Mouse (Mus musculus) liver, embryonic 16.5 days (tissue): ENCODE results near the gene Prtg. TPM values are rescaled to one million over a fixed set of nuclear protein-coding genes. Genes with fewer than 3 reads are reported as not detected.

Source experiments
- ATAC-seq: fragments of 200-750 bp; cut with Nextera tagmentation; 2 replicates; pipeline ENCODE4 v1.8.0; 2017; ENCODE audit warnings: low read depth, mild to moderate bottlenecking, moderate number of reproducible peaks, moderate library complexity
- H3K27ac ChIP-seq: fragments of 300-500 bp; sonication (generic); 2 replicates; pipeline ENCODE4 v1.5.1; 2014; ENCODE audit warnings: mild to moderate bottlenecking, low read length
- H3K27me3 ChIP-seq: fragments of 300-500 bp; sonication (generic); 2 replicates; pipeline ENCODE4 v1.6.1; 2014; ENCODE audit warnings: low read depth, low read length, mixed read lengths; ENCODE audit not compliant: control insufficient read depth, insufficient read depth
- H3K36me3 ChIP-seq: fragments of 300-500 bp; sonication (generic); 2 replicates; pipeline ENCODE4 v1.6.1; 2014; ENCODE audit warnings: mild to moderate bottlenecking; ENCODE audit not compliant: control insufficient read depth, insufficient read depth
- H3K4me1 ChIP-seq: fragments of 300-500 bp; sonication (generic); 2 replicates; pipeline ENCODE4 v1.6.1; 2014; ENCODE audit warnings: low read depth, low read length, mixed read lengths; ENCODE audit not compliant: control insufficient read depth
- H3K4me2 ChIP-seq: fragments of 300-500 bp; sonication (generic); 2 replicates; pipeline ENCODE4 v1.6.1; 2014; ENCODE audit warnings: low read depth, low read length, mixed read lengths
- H3K4me3 ChIP-seq: fragments of 300-500 bp; sonication (generic); 2 replicates; pipeline ENCODE4 v1.5.1; 2014; ENCODE audit warnings: low read depth, mild to moderate bottlenecking, low read length
- H3K9ac ChIP-seq: fragments of 300-500 bp; sonication (generic); 2 replicates; pipeline ENCODE4 v1.6.1; 2014; ENCODE audit warnings: low read depth, low read length
- H3K9me3 ChIP-seq: fragments of 300-500 bp; sonication (generic); replicated peaks from 2 replicates; pipeline ENCODE4 v1.6.1; 2016; ENCODE audit warnings: low read length; ENCODE audit not compliant: control insufficient read depth
- WGBS: fragments of 180-500 bp; shearing (Covaris S2); extraction: QIAGEN DNeasy Blood & Tissue Kit; methylation state at CpG from one replicate; pipeline ENCODE4 v1.1.7; 2014; ENCODE audit not compliant: insufficient replicate concordance; 5-methylcytosine and 5-hydroxymethylcytosine counted together
- polyA plus RNA-seq: library from polyadenylated mRNA; unstranded; fragments of >200 nt; fragmentation: Nextera tagmentation; extraction: Ambion mirVana; gene quantifications from 2 replicates; pipeline ENCODE4 v1.2.1, GENCODE M21; 2015

Prtg gene
- polyA plus RNA-seq, 1 experiment from 2014 or later = 0.26 TPM

DNA sequence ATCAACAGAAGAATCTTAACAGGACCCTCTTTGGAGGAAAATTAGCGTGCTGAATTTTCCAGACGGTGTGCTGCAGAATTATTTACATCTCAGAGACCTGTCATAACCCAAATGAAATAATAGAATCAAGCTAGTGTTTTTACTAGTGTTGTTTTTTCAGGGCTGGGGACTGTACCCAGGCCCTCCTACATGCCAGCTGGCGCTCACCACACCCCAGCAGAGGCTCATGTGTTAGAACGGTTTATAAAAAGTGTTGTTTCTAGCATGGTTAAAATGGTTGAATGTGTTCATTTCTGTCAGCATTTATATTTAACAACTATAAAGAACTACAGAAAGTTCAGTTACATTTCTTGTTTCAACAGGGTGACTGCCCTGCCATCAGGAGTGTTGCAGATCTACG is 37.8 kb downstream of the Prtg start:
- no peak overlapping the region for H3K4me2 ChIP-seq
- H3K4me1 ChIP-seq = no peaks in the 10 kb centered on the region
- no peak overlapping the region for H3K9ac ChIP-seq
- H3K27me3 ChIP-seq = no peaks in the 10 kb centered on the region
- H3K4me3 ChIP-seq = no peak overlapping the region
- no peaks in the 10 kb centered on the region for H3K9me3 ChIP-seq
- ATAC-seq = no peak
- no peak overlapping the region for H3K27ac ChIP-seq
- H3K36me3 ChIP-seq = no peaks in the 10 kb centered on the region
- WGBS = 78% methylated on average over 5 of the region's 5 CpGs

DNA sequence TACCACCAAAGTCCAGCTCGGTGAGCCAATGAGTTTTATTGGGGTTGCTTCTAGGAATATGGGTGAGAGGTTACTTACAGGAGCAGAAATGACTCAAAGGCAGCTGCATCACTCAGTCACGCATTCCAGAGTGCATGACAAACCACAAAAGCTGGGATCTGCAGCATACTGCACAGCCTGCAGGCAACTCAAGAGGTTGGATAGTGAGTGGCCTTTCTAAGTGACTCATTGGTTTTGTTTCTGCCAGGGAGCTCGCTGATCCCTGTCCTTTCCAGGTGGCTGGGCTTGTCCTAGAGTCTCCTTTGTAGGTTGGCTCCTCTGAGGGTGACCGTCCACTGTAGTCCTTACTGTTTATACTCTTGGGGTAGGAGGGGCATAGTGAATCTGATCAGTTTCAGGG is 39.5 kb downstream of the Prtg start:
- Histone ChIP-seq H3K36me3 (no peaks in the 10 kb centered on the region), H3K27ac (no peak overlapping the region), H3K9ac (no peak overlapping the region), H3K4me3 (no peak overlapping the region), H3K4me1 (no peaks in the 10 kb centered on the region), H3K4me2 (no peak overlapping the region), H3K9me3 (no peaks in the 10 kb centered on the region), H3K27me3 (no peaks in the 10 kb centered on the region)
- WGBS = 58% methylated on average over 4 of the region's 4 CpGs
- no peak for ATAC-seq

DNA sequence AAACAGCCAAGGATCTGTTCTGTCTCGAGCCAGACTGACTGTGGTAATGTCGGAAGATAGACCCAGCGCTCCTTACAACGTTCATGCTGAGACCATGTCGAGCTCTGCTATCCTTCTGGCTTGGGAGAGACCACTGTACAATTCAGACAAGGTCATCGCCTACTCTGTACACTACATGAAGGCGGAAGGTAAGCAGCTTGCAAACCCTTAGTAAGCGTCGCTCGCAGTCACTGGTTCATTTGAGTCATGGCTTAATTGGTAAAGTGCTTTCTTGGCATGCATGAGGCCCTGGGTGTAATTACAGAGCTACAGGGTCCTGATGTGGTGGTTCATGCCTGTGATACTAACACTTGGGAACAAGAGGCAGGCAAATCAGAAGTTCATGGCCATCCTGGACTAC is 44.9 kb downstream of the Prtg start:
- no peaks in the 10 kb centered on the region for H3K27me3 ChIP-seq
- H3K36me3 ChIP-seq = no peaks in the 10 kb centered on the region
- ATAC-seq = no peak
- H3K4me2 ChIP-seq = no peak overlapping the region
- H3K4me3 ChIP-seq = no peak overlapping the region
- H3K9ac ChIP-seq = no peak overlapping the region
- H3K27ac ChIP-seq = no peak overlapping the region
- H3K4me1 ChIP-seq = no peaks in the 10 kb centered on the region
- WGBS = 80% methylated on average over 10 of the region's 10 CpGs
- H3K9me3 ChIP-seq = no peaks in the 10 kb centered on the region

GRCm38 (mm10) chr9:72851979-72852378 is 45.3 kb downstream of the Prtg start:
- Histone ChIP-seq H3K27me3 (no peaks in the 10 kb centered on the region), H3K4me2 (no peak overlapping the region), H3K9me3 (no peaks in the 10 kb centered on the region), H3K4me1 (no peaks in the 10 kb centered on the region), H3K36me3 (no peaks in the 10 kb centered on the region), H3K27ac (no peak overlapping the region), H3K9ac (no peak overlapping the region), H3K4me3 (no peak overlapping the region)
- WGBS = 56% methylated on average over 5 of the region's 5 CpGs
- no peak for ATAC-seq

- Histone ChIP-seq H3K27ac (no peak overlapping the region), H3K36me3 (no peaks in the 10 kb centered on the region), H3K4me2 (no peak overlapping the region), H3K4me1 (no peaks in the 10 kb centered on the region), H3K9me3 (no peaks in the 10 kb centered on the region), H3K27me3 (no peaks in the 10 kb centered on the region), H3K9ac (no peak overlapping the region), H3K4me3 (no peak overlapping the region)
- WGBS = 71% methylated on average over 13 of the region's 13 CpGs
- ATAC-seq = no peak
Measured at GRCm38 (mm10) chr9:72853681-72854190, 47.1 kb downstream of the Prtg start.

DNA sequence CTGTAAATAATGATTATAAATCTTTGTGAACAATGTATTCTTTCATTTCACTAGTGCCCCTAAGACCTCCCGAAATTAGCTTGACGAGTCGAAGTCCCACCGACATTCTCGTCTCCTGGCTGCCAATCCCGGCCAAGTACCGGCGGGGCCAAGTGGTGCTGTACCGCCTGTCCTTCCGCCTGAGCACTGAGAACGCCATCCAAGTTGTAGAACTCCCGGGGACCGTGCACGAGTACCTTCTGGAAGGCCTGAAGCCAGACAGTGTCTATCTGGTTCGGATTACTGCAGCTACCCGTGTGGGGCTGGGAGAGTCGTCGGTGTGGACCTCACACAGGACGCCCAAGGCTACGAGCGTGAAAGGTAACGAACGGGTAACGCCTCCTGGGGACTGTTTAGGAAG is 50.0 kb downstream of the Prtg start:
- H3K4me1 ChIP-seq = no peaks in the 10 kb centered on the region
- WGBS = 81% methylated on average over 24 of the region's 24 CpGs
- no peaks in the 10 kb centered on the region for H3K9me3 ChIP-seq
- H3K4me3 ChIP-seq = no peak overlapping the region
- H3K27me3 ChIP-seq = no peaks in the 10 kb centered on the region
- H3K9ac ChIP-seq = no peak overlapping the region
- no peak overlapping the region for H3K27ac ChIP-seq
- no peaks in the 10 kb centered on the region for H3K36me3 ChIP-seq
- no peak overlapping the region for H3K4me2 ChIP-seq
- no peak for ATAC-seq

DNA sequence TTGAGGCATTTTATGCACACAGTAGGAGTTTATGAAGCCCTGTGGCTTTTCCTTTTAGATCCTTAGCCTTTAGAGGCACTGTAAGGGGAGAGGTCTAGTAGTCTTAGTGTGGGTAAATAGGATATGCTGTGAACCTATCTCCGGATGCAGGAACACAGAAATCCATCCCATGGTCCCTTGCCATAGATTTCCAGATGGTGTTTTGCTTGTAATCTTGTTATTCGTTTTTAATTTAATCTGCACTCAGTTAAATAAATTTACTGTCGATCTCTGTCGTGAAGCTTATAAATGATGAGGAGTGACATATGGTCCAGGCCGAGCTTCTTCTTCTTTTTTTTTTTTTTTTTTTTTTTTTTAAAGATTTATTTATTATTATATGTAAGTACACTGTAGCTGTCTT is 54.1 kb downstream of the Prtg start:
- no peak for ATAC-seq
- Histone ChIP-seq H3K9ac (no peak overlapping the region), H3K4me2 (no peak overlapping the region), H3K27ac (no peak overlapping the region), H3K9me3 (no peaks in the 10 kb centered on the region), H3K4me3 (no peak overlapping the region), H3K4me1 (no peaks in the 10 kb centered on the region), H3K36me3 (no peaks in the 10 kb centered on the region), H3K27me3 (no peaks in the 10 kb centered on the region)
- whole genome bisulfite sequencing = 73% methylated on average over 5 of the region's 5 CpGs

DNA sequence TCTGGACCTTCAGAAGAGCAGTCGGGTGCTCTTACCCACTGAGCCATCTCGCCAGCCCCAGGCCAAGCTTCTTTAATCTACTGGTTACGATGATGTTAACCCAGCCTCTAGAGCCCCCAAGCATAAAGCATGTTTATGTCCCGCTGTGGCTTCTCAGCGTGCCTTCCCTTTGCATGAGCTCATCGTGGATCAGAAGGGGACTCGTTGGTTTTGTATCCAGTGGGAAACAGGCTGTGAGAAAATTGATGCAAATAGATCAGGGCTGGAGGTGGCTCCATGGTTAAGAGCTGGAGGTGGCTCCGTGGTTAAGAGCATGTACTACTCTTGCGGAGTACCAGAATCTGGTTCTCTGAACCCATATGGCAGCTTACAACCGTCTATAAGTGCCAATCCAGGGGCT is 54.6 kb downstream of the Prtg start:
- Histone ChIP-seq H3K9me3 (no peaks in the 10 kb centered on the region), H3K27ac (no peak overlapping the region), H3K9ac (no peak overlapping the region), H3K4me1 (no peaks in the 10 kb centered on the region), H3K4me3 (no peak overlapping the region), H3K27me3 (no peaks in the 10 kb centered on the region), H3K36me3 (no peaks in the 10 kb centered on the region), H3K4me2 (no peak overlapping the region)
- ATAC-seq = no peak
- 73% methylated on average over 10 of the region's 10 CpGs for WGBS

DNA sequence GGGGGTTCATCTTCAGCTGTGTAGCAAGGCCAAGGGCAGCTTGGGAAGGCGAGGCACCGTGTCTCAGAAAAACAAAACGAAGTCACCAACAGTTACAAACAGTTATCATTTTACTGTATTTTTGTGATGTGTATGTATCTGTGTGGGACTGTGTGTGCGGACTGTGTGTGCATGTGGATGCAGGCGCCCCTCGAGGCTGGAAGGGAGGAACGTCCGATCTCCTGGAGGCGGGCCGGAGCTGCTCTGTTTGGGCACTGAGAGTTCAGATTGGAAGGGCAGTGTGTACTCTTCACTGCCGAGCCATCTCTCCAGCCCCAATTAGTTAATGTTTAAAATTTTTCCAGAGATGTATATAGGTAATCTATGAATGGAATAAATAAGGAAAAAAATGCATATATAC is 55.5 kb downstream of the Prtg start:
- no peak for ATAC-seq
- Histone ChIP-seq H3K27me3 (no peaks in the 10 kb centered on the region), H3K9me3 (no peaks in the 10 kb centered on the region), H3K4me3 (no peak overlapping the region), H3K27ac (no peak overlapping the region), H3K9ac (no peak overlapping the region), H3K4me2 (no peak overlapping the region), H3K4me1 (no peaks in the 10 kb centered on the region), H3K36me3 (no peaks in the 10 kb centered on the region)
- 67% methylated on average over 11 of the region's 11 CpGs for WGBS

DNA sequence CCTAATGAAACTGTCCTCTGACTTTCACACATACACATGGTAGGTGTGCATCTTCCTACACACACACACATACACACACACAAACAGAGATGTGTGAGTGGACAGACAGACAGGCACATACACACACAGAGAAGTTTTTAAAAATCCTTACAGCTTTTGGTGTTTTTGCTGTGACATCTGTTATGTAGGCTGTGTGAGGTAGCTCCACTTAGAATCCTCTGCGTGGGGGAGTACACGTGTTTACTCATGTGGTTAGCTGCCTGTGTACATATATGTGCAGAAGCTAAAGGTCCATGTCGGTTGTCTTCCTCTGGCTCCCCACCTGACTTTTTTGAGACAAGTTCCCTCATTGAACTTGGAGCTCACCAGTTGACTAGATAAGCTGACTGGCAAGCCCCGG is 56.3 kb downstream of the Prtg start:
- Histone ChIP-seq H3K9me3 (no peaks in the 10 kb centered on the region), H3K27me3 (no peaks in the 10 kb centered on the region), H3K27ac (no peak overlapping the region), H3K9ac (no peak overlapping the region), H3K4me3 (no peak overlapping the region), H3K4me1 (no peaks in the 10 kb centered on the region), H3K36me3 (no peaks in the 10 kb centered on the region), H3K4me2 (no peak overlapping the region)
- ATAC-seq = no peak
- WGBS = 62% methylated on average over 4 of the region's 4 CpGs
